Mouse (Mus musculus) megakaryocyte, embryonic 14.5 days (primary cell): ENCODE results near the gene Wwp2.

Experiments
- FLI1 ChIP-seq: IDR thresholded peaks from 2 replicates; pipeline ENCODE4 v1.6.1; 2012; ENCODE audit warnings: low read length, inconsistent platforms, mixed read lengths
- GATA1 ChIP-seq: IDR thresholded peaks from 3 replicates; pipeline ENCODE4 v1.6.1; 2012; ENCODE audit warnings: mixed read lengths, low read length, inconsistent platforms, borderline replicate concordance

DNA sequence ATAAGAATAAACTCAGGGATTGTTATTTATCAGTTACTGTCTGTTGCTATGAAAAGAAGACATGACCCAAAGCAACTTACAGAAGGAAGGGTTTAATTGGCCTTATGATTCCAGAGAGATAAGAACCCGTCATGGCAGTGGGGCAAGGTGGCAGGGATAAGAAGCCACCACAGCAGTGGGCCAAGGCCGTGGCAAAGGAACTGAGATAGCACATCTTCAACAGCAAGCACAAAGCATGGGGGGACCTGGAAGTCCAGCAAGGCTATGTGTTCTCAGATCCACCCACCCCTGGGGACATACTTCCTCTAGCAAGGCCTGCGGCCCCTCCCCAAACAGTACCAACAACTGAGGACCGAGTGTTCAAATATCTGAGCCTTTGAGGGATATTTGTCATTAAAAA, 141.5 kb downstream of the Wwp2 start:
- no peak for TF ChIP-seq GATA1
- TF ChIP-seq FLI1, result no peak
